Mouse (Mus musculus) small intestine, adult 2 months (tissue): ENCODE measurements around the gene En2.

Experiments
- CTCF ChIP-seq: fragments of 200-500 bp; IDR thresholded peaks from 2 replicates; pipeline ENCODE4 v1.5.1; 2012; ENCODE audit warnings: low read depth, mild to moderate bottlenecking, control low read depth, inconsistent platforms, low read length, moderate library complexity, mixed read lengths; ENCODE audit not compliant: insufficient replicate concordance, insufficient read length; ENCODE audit errors: extremely low read depth
- POLR2A ChIP-seq: fragments of 200-500 bp; IDR thresholded peaks from 2 replicates; pipeline ENCODE4 v1.6.1; 2012; ENCODE audit warnings: low read depth, mild to moderate bottlenecking, control low read depth, inconsistent platforms, low read length, moderate library complexity

- TF ChIP-seq CTCF, result no peak
- no peak for TF ChIP-seq POLR2A
Measured at GRCm38 (mm10) chr5:28208726-28209520, 43.4 kb downstream of the En2 start.
